Mouse (Mus musculus): ENCODE data around the gene Vps11.

DNA sequence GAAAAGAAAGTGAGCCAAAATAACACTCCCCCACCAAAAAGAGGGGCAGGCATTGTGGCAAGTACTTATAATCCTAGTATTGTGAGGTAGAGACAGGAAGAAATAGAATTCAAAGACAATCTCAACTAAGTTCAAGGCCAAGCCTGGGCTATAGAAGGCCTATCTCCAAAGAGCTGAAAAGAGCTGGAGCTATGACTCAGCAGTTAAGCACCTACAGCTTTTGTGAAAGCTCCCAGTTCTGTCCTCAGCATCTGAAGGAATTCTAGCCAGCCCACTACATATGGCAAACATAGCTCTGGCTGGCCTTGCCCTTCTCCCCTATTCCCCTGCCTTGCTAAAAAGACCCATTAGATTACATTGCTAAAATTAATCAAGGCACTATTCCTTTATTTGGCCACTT, 11.9 kb upstream of the Vps11 start:
- TF ChIP-seq POLR2A (IDR thresholded peaks at IDR 0.05; ENCODE audit: borderline replicate concordance, low read depth, low read length) (no peak), CTCF (IDR thresholded peaks at IDR 0.05; ENCODE audit: low read depth, low read length) (no peak)
